Mouse (Mus musculus): Measurements from ENCODE around the gene Nlgn2. TPM values are rescaled to one million over a fixed set of nuclear protein-coding genes. Genes with fewer than 3 reads are reported as not detected.

The Nlgn2 gene
- polyA plus RNA-seq, 1 experiment from 2014 or later = 13.3 TPM

GRCm38 (mm10) chr11:69836703-69837576 lies 644 bp downstream of the Nlgn2 start:
- Histone ChIP-seq H3K4me3 (replicated peaks) (peak overlapping the region; percentile 87), H3K4me2 (peak overlapping the region; percentile 80), H3K27ac (peak overlapping the region; percentile 96), H3K9me3 (no peaks in the 10 kb centered on the region), H3K27me3 (peaks cover 7% of the 10 kb centered on the region), H3K36me3 (replicated peaks) (peaks cover 19% of the 10 kb centered on the region), H3K9ac (peak overlapping the region; percentile 94), H3K4me1 (peaks cover 46% of the 10 kb centered on the region)
- ATAC-seq (ENCODE audit: low FRiP score) = peak; percentile 8
- 1% methylated on average over 42 of the region's 52 CpGs for WGBS

- peaks cover 7% of the 10 kb centered on the region for H3K27me3 ChIP-seq
- peak overlapping the region; percentile 87 for H3K4me3 ChIP-seq (replicated peaks)
- peaks cover 46% of the 10 kb centered on the region for H3K4me1 ChIP-seq
Measured at GRCm38 (mm10) chr11:69835966-69836335, 1.6 kb downstream of the Nlgn2 start.

GRCm38 (mm10) chr11:69835326-69835965 lies 2.1 kb downstream of the Nlgn2 start:
- no peak for ATAC-seq (ENCODE audit: low FRiP score)
- Histone ChIP-seq H3K27me3 (peaks cover 7% of the 10 kb centered on the region), H3K27ac (peak overlapping the region; percentile 96), H3K9ac (peak overlapping the region; percentile 94), H3K36me3 (replicated peaks) (peaks cover 27% of the 10 kb centered on the region), H3K4me2 (peak overlapping the region; percentile 80), H3K4me1 (peaks cover 46% of the 10 kb centered on the region), H3K4me3 (replicated peaks) (peak overlapping the region; percentile 87), H3K9me3 (no peaks in the 10 kb centered on the region)
- WGBS = 1% methylated on average over 9 of the region's 9 CpGs

More at GRCm38 (mm10) chr11:69835966-69836335, 1.6 kb downstream of the Nlgn2 start:
- H3K9ac ChIP-seq = peak overlapping the region; percentile 94
- H3K9me3 ChIP-seq = no peaks in the 10 kb centered on the region
- WGBS = 5% methylated on average over 4 of the region's 4 CpGs
- no peak for ATAC-seq (ENCODE audit: low FRiP score)
- peak overlapping the region; percentile 80 for H3K4me2 ChIP-seq
- H3K27ac ChIP-seq = peak overlapping the region; percentile 96
- peaks cover 27% of the 10 kb centered on the region for H3K36me3 ChIP-seq (replicated peaks)

GRCm38 (mm10) chr11:69834001-69834549 lies 3.5 kb downstream of the Nlgn2 start:
- peak overlapping the region; percentile 87 for H3K4me3 ChIP-seq (replicated peaks)
- peaks cover 48% of the 10 kb centered on the region for H3K4me1 ChIP-seq
- H3K27me3 ChIP-seq = peaks cover 7% of the 10 kb centered on the region
- peak overlapping the region; percentile 96 for H3K27ac ChIP-seq
- peak overlapping the region; percentile 94 for H3K9ac ChIP-seq
- 7% methylated on average over 40 of the region's 48 CpGs for WGBS
- ATAC-seq (ENCODE audit: low FRiP score) = no peak
- peak overlapping the region; percentile 80 for H3K4me2 ChIP-seq
- H3K9me3 ChIP-seq = no peaks in the 10 kb centered on the region
- peaks cover 32% of the 10 kb centered on the region for H3K36me3 ChIP-seq (replicated peaks)

- 59% methylated on average over 8 of the region's 8 CpGs for WGBS
- peaks cover 47% of the 10 kb centered on the region for H3K4me1 ChIP-seq
- peaks cover 37% of the 10 kb centered on the region for H3K36me3 ChIP-seq (replicated peaks)
- peak overlapping the region; percentile 94 for H3K9ac ChIP-seq
- peaks cover 7% of the 10 kb centered on the region for H3K27me3 ChIP-seq
- no peak for ATAC-seq (ENCODE audit: low FRiP score)
- H3K4me2 ChIP-seq = peak overlapping the region; percentile 80
- 0 out of 2 replicates have a peak overlapping the region, but pooled peaks have one; percentile 96 for H3K27ac ChIP-seq
- peak overlapping the region; percentile 87 for H3K4me3 ChIP-seq (replicated peaks)
- no peaks in the 10 kb centered on the region for H3K9me3 ChIP-seq
Measured at GRCm38 (mm10) chr11:69833554-69833953, 4.0 kb downstream of the Nlgn2 start.

GRCm38 (mm10) chr11:69828832-69829231 lies 8.8 kb downstream of the Nlgn2 start:
- Histone ChIP-seq H3K4me2 (no peak overlapping the region), H3K27me3 (peaks cover 3% of the 10 kb centered on the region), H3K36me3 (replicated peaks) (peaks cover 82% of the 10 kb centered on the region), H3K9me3 (no peaks in the 10 kb centered on the region), H3K4me1 (peaks cover 13% of the 10 kb centered on the region), H3K27ac (no peak overlapping the region), H3K4me3 (replicated peaks) (no peak overlapping the region), H3K9ac (no peak overlapping the region)
- WGBS = 60% methylated on average over 5 of the region's 5 CpGs
- ATAC-seq (ENCODE audit: low FRiP score) = no peak

GRCm38 (mm10) chr11:69823456-69823855 lies 14.1 kb downstream of the Nlgn2 start:
- no peak for ATAC-seq (ENCODE audit: low FRiP score)
- Histone ChIP-seq H3K27ac (no peak overlapping the region), H3K4me1 (no peaks in the 10 kb centered on the region; the same call in 1 of the 2 replicates), H3K36me3 (replicated peaks) (peaks cover 45% of the 10 kb centered on the region), H3K9ac (no peak overlapping the region), H3K27me3 (no peaks in the 10 kb centered on the region), H3K9me3 (no peaks in the 10 kb centered on the region), H3K4me2 (no peak overlapping the region), H3K4me3 (replicated peaks) (no peak overlapping the region)
- WGBS = 87% methylated on average over 2 of the region's 2 CpGs

GRCm38 (mm10) chr11:69822080-69822479 lies 15.5 kb downstream of the Nlgn2 start, which contains the start of gene Spem1:
Gene Spem1 (minus strand): TSS chr11:69822180.
- 88% methylated on average over 3 of the region's 3 CpGs for WGBS

GRCm38 (mm10) chr11:69818871-69819270 lies 18.7 kb downstream of the Nlgn2 start:
- 93% methylated on average over 8 of the region's 8 CpGs for WGBS
- Histone ChIP-seq H3K9ac (no peak overlapping the region), H3K27me3 (no peaks in the 10 kb centered on the region), H3K9me3 (0 out of 2 replicates have a peak, but pooled peaks cover 5% of the 10 kb centered on the region), H3K36me3 (replicated peaks) (no peaks in the 10 kb centered on the region; the same call in 1 of the 2 replicates), H3K4me3 (replicated peaks) (no peak overlapping the region), H3K4me1 (no peaks in the 10 kb centered on the region), H3K27ac (no peak overlapping the region), H3K4me2 (no peak overlapping the region)
- no peak for ATAC-seq (ENCODE audit: low FRiP score)

More at GRCm38 (mm10) chr11:69822080-69822479, 15.5 kb downstream of the Nlgn2 start, which contains the start of gene Spem1:
- no peak for ATAC-seq (ENCODE audit: low FRiP score)
- Histone ChIP-seq H3K4me2 (no peak within 1 kb of the TSS), H3K9me3 (0 out of 2 replicates have a peak, but pooled peaks cover 3% of the 10 kb centered on the region), H3K9ac (no peak within 1 kb of the TSS), H3K4me1 (no peaks in the 10 kb centered on the region), H3K27me3 (no peaks in the 10 kb centered on the region), H3K4me3 (replicated peaks) (no peak within 1 kb of the TSS), H3K27ac (no peak within 1 kb of the TSS), H3K36me3 (replicated peaks) (peaks cover 31% of the 10 kb centered on the region)

- 87% methylated on average over 2 of the region's 2 CpGs for WGBS
- Histone ChIP-seq H3K4me1 (no peaks in the 10 kb centered on the region), H3K27me3 (no peaks in the 10 kb centered on the region), H3K9me3 (0 out of 2 replicates have a peak, but pooled peaks cover 5% of the 10 kb centered on the region), H3K27ac (no peak within 1 kb of the TSS), H3K4me3 (replicated peaks) (no peak within 1 kb of the TSS), H3K4me2 (no peak within 1 kb of the TSS), H3K36me3 (replicated peaks) (no peaks in the 10 kb centered on the region), H3K9ac (no peak within 1 kb of the TSS)
- ATAC-seq (ENCODE audit: low FRiP score) = no peak
Measured at GRCm38 (mm10) chr11:69818365-69818764, 19.2 kb downstream of the Nlgn2 start, which contains the start of gene Spem2. Gene Spem2 (minus strand): TSS chr11:69818465.

- H3K27ac ChIP-seq = no peak overlapping the region
Measured at GRCm38 (mm10) chr11:69816520-69816919, 21.1 kb downstream of the Nlgn2 start.

GRCm38 (mm10) chr11:69815155-69815554 lies 22.4 kb downstream of the Nlgn2 start, which contains the start of gene Gm39566:
Gene Gm39566 (minus strand): TSS chr11:69815298.
- 64% methylated on average over 10 of the region's 10 CpGs for WGBS
- no peak for ATAC-seq (ENCODE audit: low FRiP score)
- H3K4me1 ChIP-seq = no peaks in the 10 kb centered on the region
- 0 out of 2 replicates have a peak, but pooled peaks cover 5% of the 10 kb centered on the region for H3K9me3 ChIP-seq
- no peaks in the 10 kb centered on the region for H3K27me3 ChIP-seq
- H3K27ac ChIP-seq = no peak within 1 kb of the TSS
- no peak within 1 kb of the TSS for H3K4me3 ChIP-seq (replicated peaks)
- H3K36me3 ChIP-seq (replicated peaks) = no peaks in the 10 kb centered on the region
- no peak within 1 kb of the TSS for H3K9ac ChIP-seq
- no peak within 1 kb of the TSS for H3K4me2 ChIP-seq

More at GRCm38 (mm10) chr11:69816520-69816919, 21.1 kb downstream of the Nlgn2 start:
- no peak for ATAC-seq (ENCODE audit: low FRiP score)
- WGBS = 90% methylated on average over 12 of the region's 12 CpGs
- H3K27me3 ChIP-seq = no peaks in the 10 kb centered on the region
- H3K9ac ChIP-seq = no peak overlapping the region
- no peak overlapping the region for H3K4me2 ChIP-seq
- no peaks in the 10 kb centered on the region for H3K4me1 ChIP-seq
- 0 out of 2 replicates have a peak, but pooled peaks cover 5% of the 10 kb centered on the region for H3K9me3 ChIP-seq
- H3K36me3 ChIP-seq (replicated peaks) = no peaks in the 10 kb centered on the region
- H3K4me3 ChIP-seq (replicated peaks) = no peak overlapping the region
